In the genomic region with DNA sequence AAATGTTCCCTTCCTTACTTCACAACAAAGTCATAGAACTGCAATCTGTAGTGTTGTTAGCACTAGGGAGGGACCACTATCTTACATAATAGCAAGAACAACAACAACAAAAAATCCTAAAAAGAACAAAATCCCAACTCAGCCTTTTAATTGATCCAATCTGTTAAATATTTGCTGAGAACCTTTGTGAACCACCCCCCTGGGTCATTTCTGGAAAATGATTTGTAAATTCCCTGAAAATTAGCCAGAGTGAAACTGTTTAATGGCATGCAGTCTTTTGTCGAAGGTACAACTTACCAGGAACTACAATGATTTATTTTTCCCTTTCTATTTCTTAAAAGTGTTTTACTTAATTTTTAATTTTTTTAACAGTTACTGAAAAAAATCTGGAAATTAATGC, we compare ENCODE assay signal across 49 mouse cellular contexts. TPM values are rescaled to one million over a fixed set of nuclear protein-coding genes. Genes with fewer than 3 reads are reported as not detected.
"Had no signal": no experiment of that assay in that cellular context is flagged by ENCODE, and none has a peak within 500 bp of the region (broad histone marks: within the 10 kb centered on the region; RNA-seq: fewer than 3 reads in every experiment).

A gene (minus strand): TSS at position 97 of the 400 bp plus-strand sequence.

- ATAC-seq: hindbrain, embryonic 16.5 days; hindbrain, postnatal 0 days; inflammation-experienced regulatory T-cells, adult 6 months; intestine, embryonic 15.5 days; intestine, embryonic 16.5 days; intestine, postnatal 0 days had no signal

- H3K4me3 ChIP-seq: heart, adult 2 months; heart, embryonic 10.5 days; heart, embryonic 12.5 days; heart, embryonic 13.5 days; heart, embryonic 15.5 days; hindbrain, embryonic 10.5 days; hindbrain, embryonic 12.5 days; hindbrain, embryonic 13.5 days; hindbrain, embryonic 15.5 days; intestine, embryonic 15.5 days; kidney, embryonic 15.5 days; layer of hippocampus, adult 2 months; left cerebral cortex, adult 2 months had no signal

- DNase-seq: heart, adult 18-20 months; heart, adult 2 months; heart, postnatal 10 days; heart, postnatal 14 days; heart, postnatal 36 days; heart, postnatal 4 days; kidney, adult 11 months; kidney, adult 18-20 months; kidney, postnatal 25 days; kidney, postnatal 36 days; layer of hippocampus, adult 9-11 months; layer of hippocampus, postnatal 36 days had no signal

- H3K27me3 ChIP-seq: heart, embryonic 12.5 days; heart, embryonic 13.5 days; heart, embryonic 15.5 days; hindbrain, embryonic 12.5 days; hindbrain, embryonic 13.5 days; hindbrain, embryonic 15.5 days; intestine, embryonic 15.5 days; kidney, embryonic 15.5 days had no signal

- H3K27ac ChIP-seq: heart, adult 2 months; heart, embryonic 10.5 days; heart, embryonic 13.5 days; heart, embryonic 15.5 days; hindbrain, embryonic 10.5 days; hindbrain, embryonic 12.5 days; hindbrain, embryonic 13.5 days; hindbrain, embryonic 14.5 days; hindbrain, embryonic 15.5 days; hindbrain, postnatal 0 days; intestine, embryonic 15.5 days; kidney, embryonic 15.5 days; kidney, postnatal 0 days; layer of hippocampus, adult 2 months; left cerebral cortex, adult 2 months had no signal

- H3K9ac ChIP-seq: heart, embryonic 12.5 days; heart, embryonic 13.5 days; heart, embryonic 15.5 days; hindbrain, embryonic 12.5 days; hindbrain, embryonic 13.5 days; hindbrain, embryonic 14.5 days; hindbrain, embryonic 15.5 days; intestine, embryonic 15.5 days; kidney, embryonic 15.5 days had no signal

- H3K4me1 ChIP-seq: heart, embryonic 10.5 days; heart, embryonic 12.5 days; heart, embryonic 13.5 days; heart, embryonic 15.5 days; hindbrain, embryonic 10.5 days; hindbrain, embryonic 12.5 days; hindbrain, embryonic 13.5 days; hindbrain, embryonic 15.5 days; intestine, embryonic 15.5 days; kidney, embryonic 15.5 days had no signal

- H3K9me3 ChIP-seq: heart, embryonic 15.5 days; hindbrain, embryonic 13.5 days; hindbrain, embryonic 15.5 days; intestine, embryonic 15.5 days had no signal

- H3K36me3 ChIP-seq: heart, embryonic 10.5 days; heart, embryonic 12.5 days; heart, embryonic 13.5 days; heart, embryonic 15.5 days; hindbrain, embryonic 10.5 days; hindbrain, embryonic 12.5 days; hindbrain, embryonic 13.5 days; hindbrain, embryonic 15.5 days; intestine, embryonic 15.5 days; kidney, embryonic 15.5 days had no signal

- H3K4me2 ChIP-seq: heart, embryonic 11.5 days; heart, embryonic 12.5 days; heart, embryonic 13.5 days; heart, embryonic 15.5 days; hindbrain, embryonic 12.5 days; hindbrain, embryonic 13.5 days; hindbrain, embryonic 14.5 days; hindbrain, embryonic 15.5 days; intestine, embryonic 15.5 days; kidney, embryonic 15.5 days had no signal

RNA-seq across cellular contexts. Expression of the gene that starts here (rescaled TPM):
- total RNA-seq: heart, adult 18-20 months; heart, adult 2 months; heart, adult 8-10 months; heart, postnatal 10 days; heart, postnatal 14 days; heart, postnatal 25 days; heart, postnatal 36 days; heart, postnatal 4 days; hematopoietic stem cell, adult 5-6 weeks; hindbrain, postnatal 0 days; layer of hippocampus, adult 18-20 months; layer of hippocampus, adult 2 months; layer of hippocampus, adult 8-10 months; layer of hippocampus, postnatal 10 days; layer of hippocampus, postnatal 14 days; layer of hippocampus, postnatal 25 days; layer of hippocampus, postnatal 36 days; left cerebral cortex, adult 18-20 months; left cerebral cortex, adult 2 months; left cerebral cortex, adult 8-10 months had no signal
- polyA plus RNA-seq: heart, adult 2 months; heart, embryonic 10.5 days; heart, embryonic 11.5 days; heart, embryonic 12.5 days; heart, embryonic 13.5 days; heart, embryonic 14.5 days; heart, embryonic 15.5 days; heart, embryonic 16.5 days; heart, postnatal 0 days; hindbrain, embryonic 10.5 days; hindbrain, embryonic 11.5 days; hindbrain, embryonic 12.5 days; hindbrain, embryonic 13.5 days; hindbrain, embryonic 14.5 days; hindbrain, embryonic 15.5 days; hindbrain, embryonic 16.5 days; hindbrain, postnatal 0 days; inflammation-experienced regulatory T-cells, adult 6 months; intestine, embryonic 14.5 days; intestine, embryonic 15.5 days; intestine, embryonic 16.5 days; intestine, postnatal 0 days; kidney, embryonic 14.5 days; large intestine, adult 2 months had no signal
